Mouse (Mus musculus): Measurements from ENCODE around the gene Ppp2r1a. TPM values are rescaled to one million over a fixed set of nuclear protein-coding genes. Genes with fewer than 3 reads are reported as not detected.

Gene Ppp2r1a
- total RNA-seq (2021), result 10 to 100 TPM; 85.5 to 94.7 TPM
- long read RNA-seq, experiment 1, transcript Ppp2r1a-201 (15 exons, 2,410 nt), result major isoform, 55 of 95 reads
- long read RNA-seq, experiment 1, partial matches to known transcripts, result 38 of 95 reads
- long read RNA-seq, experiment 1, other reads (novel, unspliced or antisense), result 2 of 95 reads
- long read RNA-seq, experiment 2, transcript Ppp2r1a-201 (15 exons, 2,410 nt), result major isoform, 53 of 127 reads
- long read RNA-seq, experiment 2, partial matches to known transcripts, result 72 of 127 reads
- long read RNA-seq, experiment 2, other reads (novel, unspliced or antisense), result 2 of 127 reads

- peak; percentile 95 to 99 for DNase-seq
Observed at GRCm38 (mm10) chr17:20944985-20945891, at the start of gene Ppp2r1a. Ppp2r1a (plus strand) TSS chr17:20945311.

GRCm38 (mm10) chr17:20904991-20905390 is 40.1 kb upstream of the Ppp2r1a start, which contains the start of gene Vmn1r231:
Vmn1r231 (minus strand) TSS chr17:20905091.
- DNase-seq, result no peak
- intact Hi-C loops (cut with DNase I), result no loop called here

More at GRCm38 (mm10) chr17:20944985-20945891, at the start of gene Ppp2r1a:
- intact Hi-C loops (cut with DNase I), result no loop called here

GRCm38 (mm10) chr17:20919614-20920013 is 25.5 kb upstream of the Ppp2r1a start, which contains the start of gene Vmn1r232:
Vmn1r232 (minus strand) TSS chr17:20919714.
- no peak for DNase-seq
- intact Hi-C loops (cut with DNase I), result no loop called here

- intact Hi-C loops (cut with DNase I), result no loop called here
- no peak for DNase-seq
Observed at GRCm38 (mm10) chr17:20944226-20944625, 885 bp upstream of the Ppp2r1a start.

GRCm38 (mm10) chr17:20946026-20946565 is 985 bp downstream of the Ppp2r1a start:
- intact Hi-C loops (cut with DNase I), result no loop called here
- no peak for DNase-seq

GRCm38 (mm10) chr17:20946636-20947035 is 1.5 kb downstream of the Ppp2r1a start:
- intact Hi-C loops (cut with DNase I), result no loop called here

GRCm38 (mm10) chr17:20960386-20960785 is 15.3 kb downstream of the Ppp2r1a start:
- intact Hi-C loops (cut with DNase I), result no loop called here
- no peak for DNase-seq

More at GRCm38 (mm10) chr17:20946636-20947035, 1.5 kb downstream of the Ppp2r1a start:
- DNase-seq, result no peak

GRCm38 (mm10) chr17:20965421-20965820 is 20.3 kb downstream of the Ppp2r1a start:
- no peak for DNase-seq
- intact Hi-C loops (cut with DNase I), result loop anchor here (5.0 kb wide), 1 partner anchor 42 kb away; the partner anchor contains the start of gene Zfp160

GRCm38 (mm10) chr17:20966681-20967080 is 21.6 kb downstream of the Ppp2r1a start:
- intact Hi-C loops (cut with DNase I), result loop anchor here (5.0 kb wide), 1 partner anchor 41 kb away; the partner anchor contains the start of gene Zfp160
- no peak for DNase-seq

- intact Hi-C loops (cut with DNase I), result no loop called here
Observed at GRCm38 (mm10) chr17:20993716-20994115, 48.6 kb downstream of the Ppp2r1a start.

GRCm38 (mm10) chr17:20996364-20996763 is 51.3 kb downstream of the Ppp2r1a start, which contains the start of gene Vmn1r233:
Vmn1r233 (minus strand) TSS chr17:20996464.
- no peak for DNase-seq
- intact Hi-C loops (cut with DNase I), result no loop called here

More at GRCm38 (mm10) chr17:20993716-20994115, 48.6 kb downstream of the Ppp2r1a start:
- no peak for DNase-seq

- intact Hi-C loops (cut with DNase I), result loop anchor here (5.0 kb wide), 1 partner anchor 41 kb away; no protein-coding TSS in a partner anchor
- DNase-seq, result peak; percentile 69 to 71
Observed at GRCm38 (mm10) chr17:21008382-21009331, 63.5 kb downstream of the Ppp2r1a start, which contains the start of gene Zfp160. Zfp160 (plus strand) TSS chr17:21008903.

- DNase-seq, result no peak
- intact Hi-C loops (cut with DNase I), result loop anchor here (5.0 kb wide), 1 partner anchor 42 kb away; no protein-coding TSS in a partner anchor
Observed at GRCm38 (mm10) chr17:21009726-21010125, 64.6 kb downstream of the Ppp2r1a start.

Other genes with a start within 250 kb of the Ppp2r1a start
- not detected for gene Vmn1r227, start 215.5 kb upstream of the Ppp2r1a start, total RNA-seq (2021)
- not detected for gene Vmn1r228, start 159.2 kb upstream of the Ppp2r1a start, total RNA-seq (2021)
- not detected for gene Vmn1r229, start 133.8 kb upstream of the Ppp2r1a start, total RNA-seq (2021)
- gene Vmn1r230, start 104.9 kb upstream of the Ppp2r1a start, total RNA-seq (2021), result not detected
- not detected for gene Vmn1r231, start 40.2 kb upstream of the Ppp2r1a start, total RNA-seq (2021)
- gene Vmn1r232, start 25.6 kb upstream of the Ppp2r1a start, total RNA-seq (2021), result not detected
- gene Vmn1r233, start 51.2 kb downstream of the Ppp2r1a start, total RNA-seq (2021), result not detected
- 1 to 10 TPM; 4.2 to 5.1 TPM for gene Zfp160, start 63.6 kb downstream of the Ppp2r1a start, total RNA-seq (2021)